Mouse (Mus musculus) large intestine, adult 2 months (tissue): ENCODE data around the gene Ube4a. TPM values are rescaled to one million over a fixed set of nuclear protein-coding genes. Genes with fewer than 3 reads are reported as not detected.

Source experiments
- DNase-seq: peaks from one replicate; pipeline ENCODE4 v3.0.0-alpha.2; 2012; ENCODE audit warnings: low read depth, low spot score
- WGBS: fragments of 180-500 bp; shearing (Covaris S2); methylation state at CpG from one replicate; pipeline ENCODE4 v1.1.7; 2018; 5-methylcytosine and 5-hydroxymethylcytosine counted together
- polyA plus RNA-seq: library from polyadenylated mRNA; depleted of rRNA; stranded (reverse); fragments of >200 nt; gene quantifications from 2 replicates; pipeline ENCODE4 v1.2.3, GENCODE M21; 2012; rRNA removed

Ube4a gene
- polyA plus RNA-seq, 1 experiment, result 10.3 TPM

DNA sequence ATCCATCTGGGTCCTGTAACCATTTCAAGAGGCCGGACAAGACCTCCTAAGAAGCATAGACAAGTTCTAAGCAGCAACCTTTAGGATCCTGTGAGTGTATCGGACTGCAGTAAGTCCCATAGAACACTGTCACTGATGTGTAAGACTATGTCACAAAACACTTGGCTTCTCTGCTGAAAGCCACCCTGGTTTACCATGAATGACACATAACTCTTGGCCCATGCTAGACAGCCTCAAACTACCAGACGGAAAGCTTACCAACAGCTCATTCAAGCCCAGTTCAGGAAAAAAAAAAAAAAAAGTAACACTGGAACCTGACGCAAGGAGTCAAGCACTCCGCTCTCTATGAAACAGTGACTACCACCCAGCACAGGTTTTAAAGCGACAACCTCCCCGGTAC, 87.7 kb downstream of the Ube4a start:
- 79% methylated on average over 7 of the region's 7 CpGs for WGBS
- no peak for DNase-seq

DNA sequence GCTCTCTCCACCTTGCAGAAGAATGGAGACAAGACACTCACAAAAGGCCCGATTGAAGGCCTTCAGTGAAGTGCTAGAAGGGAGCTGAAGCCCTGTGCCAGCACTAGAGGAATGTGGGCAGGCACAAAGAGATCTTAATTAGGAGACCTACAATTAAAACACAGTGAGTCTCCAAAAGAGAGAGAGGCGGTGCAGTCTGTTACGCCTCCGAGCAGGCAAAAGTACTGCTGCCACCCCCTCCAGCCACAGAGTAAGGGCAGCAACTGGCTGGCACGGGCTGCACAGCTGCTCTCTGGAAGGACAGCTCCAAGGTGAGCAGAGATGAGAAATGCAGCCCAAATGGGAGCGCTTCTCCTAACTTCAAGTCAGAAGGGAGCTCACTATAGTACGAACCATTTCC, 89.9 kb downstream of the Ube4a start:
- 58% methylated on average over 7 of the region's 7 CpGs for WGBS
- DNase-seq, result no peak

DNA sequence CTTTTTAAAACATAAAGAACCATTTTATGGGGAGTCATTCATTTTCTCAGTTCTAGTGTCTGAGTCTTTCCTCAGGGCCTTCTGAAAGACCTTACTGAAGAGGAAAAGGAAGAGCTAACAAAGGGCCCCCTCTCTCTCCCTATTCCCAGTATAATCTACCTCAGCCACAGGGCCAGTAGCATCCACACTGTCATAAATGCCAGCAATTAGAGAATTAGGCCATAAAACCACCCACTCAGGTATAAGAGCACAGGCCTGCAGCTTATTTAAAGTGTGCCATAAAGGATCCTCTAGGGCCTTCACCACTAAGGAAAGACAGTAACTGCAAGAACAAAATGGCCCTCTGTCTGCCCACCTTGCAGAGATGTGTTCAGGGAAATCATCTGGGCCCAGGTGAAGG, 91.2 kb downstream of the Ube4a start:
- DNase-seq, result no peak

DNA sequence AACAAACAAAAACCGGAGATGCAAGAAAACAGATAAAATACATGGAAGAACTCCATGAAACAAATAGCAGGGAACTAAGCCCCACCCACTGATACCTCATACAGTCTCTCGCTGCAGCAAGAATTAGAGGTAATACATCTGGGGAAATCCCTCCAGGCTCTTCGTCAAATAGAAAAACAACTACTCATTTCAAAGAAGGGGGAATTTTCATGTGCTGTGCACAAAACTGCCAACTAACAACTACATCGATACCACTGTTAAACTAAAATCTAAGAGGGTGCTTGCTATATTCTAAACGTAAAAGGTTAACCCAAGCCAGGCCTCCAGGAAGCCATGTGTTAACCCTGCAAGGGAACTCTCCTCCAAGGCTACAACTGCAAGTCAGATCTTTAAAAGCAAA, 91.7 kb downstream of the Ube4a start:
- WGBS, result 11% methylated on average over 5 of the region's 5 CpGs
- no peak for DNase-seq

Other genes starting within 250 kb of the Ube4a start
- 33.9 and 37.0 TPM in 2 replicates for gene Phldb1, start 230.4 kb downstream of the Ube4a start, polyA plus RNA-seq
- 57.8 and 73.6 TPM in 2 replicates for gene Arcn1, start 197.8 kb downstream of the Ube4a start, polyA plus RNA-seq
- 34.8 and 43.1 TPM in 2 replicates for gene Ift46, start 197.7 kb downstream of the Ube4a start, polyA plus RNA-seq
- 8.2 TPM in 2 replicates for gene Tmem25, start 166.3 kb downstream of the Ube4a start, polyA plus RNA-seq
- gene Ttc36, start 162.5 kb downstream of the Ube4a start, polyA plus RNA-seq, result 6.9 and 11.8 TPM in 2 replicates
- 4.9 and 13.6 TPM in 2 replicates for gene Kmt2a, start 84.3 kb downstream of the Ube4a start, polyA plus RNA-seq
- 453 and 486 TPM in 2 replicates for gene Atp5l, start 44.9 kb downstream of the Ube4a start, polyA plus RNA-seq
- gene Cd3g, start 14.8 kb upstream of the Ube4a start, polyA plus RNA-seq, result 9.3 and 9.5 TPM in 2 replicates
- gene Cd3d, start 16.2 kb upstream of the Ube4a start, polyA plus RNA-seq, result 4.8 and 5.3 TPM in 2 replicates
- gene Cd3e, start 44.0 kb upstream of the Ube4a start, polyA plus RNA-seq, result 11.1 and 14.3 TPM in 2 replicates
- gene Mpzl2, start 74.2 kb upstream of the Ube4a start, polyA plus RNA-seq, result 13.6 and 19.9 TPM in 2 replicates
- 4.5 and 7.6 TPM in 2 replicates for gene Mpzl3, start 89.6 kb upstream of the Ube4a start, polyA plus RNA-seq
- 4.4 and 10.2 TPM in 2 replicates for gene Jaml, start 113.6 kb upstream of the Ube4a start, polyA plus RNA-seq
- gene Scn2b, start 152.2 kb upstream of the Ube4a start, polyA plus RNA-seq, result 2.3 and 2.8 TPM in 2 replicates
- gene Scn4b, start 172.8 kb upstream of the Ube4a start, polyA plus RNA-seq, result 0.05 and 0.10 TPM in 2 replicates
- 0.15 TPM in 1 of 2 replicates, not detected in the other for gene BC049352, start 216.4 kb upstream of the Ube4a start, polyA plus RNA-seq
- 147 and 155 TPM in 2 replicates for gene Tmprss4, start 238.5 kb upstream of the Ube4a start, polyA plus RNA-seq